Mouse (Mus musculus): ENCODE measurements around the gene Mitf. TPM values are rescaled to one million over a fixed set of nuclear protein-coding genes. Genes with fewer than 3 reads are reported as not detected.

The Mitf gene
- total RNA-seq, 1 experiment from 2014 or later, result 10.0 TPM

DNA sequence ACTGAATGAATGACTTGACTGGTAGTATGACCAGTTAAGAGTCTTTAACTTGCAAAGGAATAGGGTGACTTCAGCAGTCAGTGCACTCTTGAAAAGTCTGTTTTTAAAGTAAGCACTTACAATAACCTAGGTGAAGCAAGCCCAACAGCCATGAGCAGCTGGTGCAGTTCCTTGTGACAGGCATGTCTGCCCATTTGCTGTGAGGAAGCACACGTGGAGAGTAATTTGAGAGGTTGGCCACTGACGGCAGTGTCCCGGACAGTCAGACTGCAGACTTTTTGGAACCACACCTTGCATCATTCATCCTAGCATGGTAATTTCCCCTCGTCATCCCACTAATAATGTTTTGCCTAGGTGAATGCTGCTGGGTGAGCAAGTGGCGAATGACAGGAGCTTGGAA is 12.1 kb downstream of the Mitf start:
- ATAC-seq (ENCODE audit: extremely low read depth, insufficient number of reproducible peaks, low FRiP score, poor library complexity, severe bottlenecking), result 0 out of 2 replicates have a peak, but pooled peaks have one; percentile 11

DNA sequence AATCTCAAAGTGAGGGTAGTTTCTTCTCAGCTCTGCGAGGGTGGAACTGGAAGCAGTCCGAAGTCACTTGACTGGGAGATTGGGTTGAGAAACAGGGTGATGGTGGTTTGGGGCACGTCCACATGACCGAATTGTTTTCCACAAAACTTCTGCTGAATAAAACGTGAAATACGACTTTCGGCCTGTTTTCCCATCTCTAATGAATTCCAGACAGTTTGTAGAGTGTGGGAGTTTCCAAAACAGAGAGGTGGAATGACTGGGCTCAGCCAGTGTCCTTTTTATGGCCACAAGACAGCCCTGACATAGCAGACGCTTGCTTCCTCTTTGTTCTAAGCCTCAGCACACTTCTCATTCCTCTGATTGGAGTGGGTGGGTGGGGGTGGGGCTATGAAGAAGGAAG is 13.7 kb downstream of the Mitf start:
- peak; percentile 78 for ATAC-seq (ENCODE audit: extremely low read depth, insufficient number of reproducible peaks, low FRiP score, poor library complexity, severe bottlenecking)

DNA sequence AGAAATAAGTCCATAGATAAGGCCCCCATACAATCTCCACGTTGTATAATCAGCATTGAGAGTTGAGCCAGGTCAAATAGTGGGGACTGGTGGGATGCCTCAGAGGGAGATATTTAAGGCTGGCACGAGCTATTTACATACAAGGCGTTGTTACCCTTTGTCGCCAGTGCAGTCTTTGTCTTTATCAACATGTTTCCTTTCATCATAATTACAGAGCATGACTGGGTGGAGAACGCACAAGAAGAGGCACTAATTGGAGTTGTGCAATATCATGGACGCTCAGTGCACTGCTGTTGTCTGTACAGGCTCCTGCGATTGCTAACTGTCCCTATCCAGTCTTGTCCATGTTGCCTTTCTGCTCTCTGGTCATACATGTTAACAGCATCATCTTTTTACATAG is 15.0 kb downstream of the Mitf start:
- no peak for ATAC-seq (ENCODE audit: extremely low read depth, insufficient number of reproducible peaks, low FRiP score, poor library complexity, severe bottlenecking)

DNA sequence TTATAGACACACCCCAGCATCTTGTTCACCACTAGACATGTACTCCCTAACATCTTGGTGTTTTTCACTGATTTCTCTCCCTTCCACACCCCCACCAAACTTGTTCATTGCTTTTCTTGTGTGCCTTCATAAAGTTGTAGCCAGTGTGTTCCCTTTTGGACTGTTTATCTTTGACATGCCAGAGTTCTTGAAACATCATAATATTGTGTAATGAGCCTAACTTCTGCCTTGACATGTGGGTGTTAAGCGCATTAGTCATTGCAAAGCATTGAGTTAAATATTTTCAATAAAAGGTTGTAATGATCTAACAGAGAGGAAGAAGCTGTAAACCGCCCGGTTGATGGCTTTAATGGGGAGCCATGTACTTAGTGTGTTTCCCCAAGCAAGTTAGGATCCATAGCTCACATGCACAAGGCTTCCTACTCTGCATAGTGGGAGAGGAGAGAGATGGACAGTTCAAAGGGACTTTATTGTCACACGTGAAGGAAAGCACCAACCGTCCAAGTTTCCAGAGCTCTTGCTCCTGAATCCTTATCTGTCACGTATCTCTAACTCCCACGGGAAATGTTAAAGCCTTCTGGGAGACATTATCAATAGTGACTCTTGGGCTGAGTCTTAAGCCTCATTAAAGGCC is 19.9 kb downstream of the Mitf start:
- ATAC-seq (ENCODE audit: extremely low read depth, insufficient number of reproducible peaks, low FRiP score, poor library complexity, severe bottlenecking), result no peak

DNA sequence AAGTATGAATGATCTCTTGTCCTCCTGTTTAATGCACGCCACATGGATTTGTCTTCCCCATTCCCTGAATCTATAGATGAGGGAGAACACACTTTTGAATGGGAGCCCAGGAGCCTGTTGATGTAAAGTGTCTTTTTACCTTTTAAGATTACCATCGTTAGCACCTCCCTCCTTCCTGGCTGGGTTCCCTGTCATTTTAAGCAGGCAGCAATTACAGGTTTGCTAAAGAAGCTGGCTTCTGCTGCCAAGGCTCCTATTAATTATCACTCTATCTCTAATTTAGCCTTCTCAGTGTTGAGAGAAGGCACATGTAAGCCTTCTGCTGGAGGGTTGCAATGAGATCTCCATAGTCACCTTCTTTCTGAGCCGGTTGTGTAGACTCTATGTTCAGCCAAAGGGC is 21.2 kb downstream of the Mitf start:
- no peak for ATAC-seq (ENCODE audit: extremely low read depth, insufficient number of reproducible peaks, low FRiP score, poor library complexity, severe bottlenecking)

DNA sequence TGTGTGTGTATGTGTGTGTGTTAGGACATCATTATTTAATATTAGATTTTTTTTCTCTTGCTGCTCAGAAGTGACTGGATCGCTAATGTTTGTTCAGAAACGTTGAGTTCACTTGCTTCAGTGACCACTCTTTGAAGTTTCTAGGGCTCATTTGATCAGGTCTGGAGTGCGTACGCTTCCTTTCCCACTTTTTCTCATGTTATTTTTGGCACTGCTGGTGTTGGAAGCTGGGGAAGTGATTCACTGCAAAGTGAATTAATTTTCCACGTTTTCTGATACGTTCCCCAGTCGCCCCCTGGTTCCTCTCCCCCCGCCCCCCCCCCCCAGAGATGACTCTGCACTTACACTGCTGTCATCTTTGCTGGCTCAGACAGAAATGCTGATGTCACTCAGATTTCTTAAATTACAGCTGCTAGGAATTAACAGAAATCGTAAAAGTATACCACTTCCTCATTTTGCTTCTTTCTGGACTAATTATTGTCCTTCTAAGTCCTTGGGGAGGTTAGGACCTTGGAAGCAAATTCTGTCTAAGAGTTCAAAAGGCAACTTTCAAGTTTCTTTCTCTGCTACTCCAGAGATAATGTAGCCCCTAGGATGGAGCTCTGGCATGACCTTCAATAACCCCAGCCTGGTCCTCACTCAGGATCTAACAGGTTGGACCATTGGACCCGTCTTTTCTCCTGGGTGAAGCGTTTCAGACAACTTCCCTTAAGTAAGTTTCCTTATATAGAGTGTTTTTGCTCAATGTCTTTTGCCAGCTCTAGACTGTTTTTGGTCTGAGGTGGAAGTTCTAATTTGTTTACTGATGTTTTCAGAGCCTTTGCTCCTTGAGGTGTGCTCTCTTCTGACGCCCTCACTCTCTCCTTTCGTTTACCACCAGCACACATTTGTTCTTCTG is 22.2 kb downstream of the Mitf start:
- peak; percentile 51 for ATAC-seq (ENCODE audit: extremely low read depth, insufficient number of reproducible peaks, low FRiP score, poor library complexity, severe bottlenecking)

DNA sequence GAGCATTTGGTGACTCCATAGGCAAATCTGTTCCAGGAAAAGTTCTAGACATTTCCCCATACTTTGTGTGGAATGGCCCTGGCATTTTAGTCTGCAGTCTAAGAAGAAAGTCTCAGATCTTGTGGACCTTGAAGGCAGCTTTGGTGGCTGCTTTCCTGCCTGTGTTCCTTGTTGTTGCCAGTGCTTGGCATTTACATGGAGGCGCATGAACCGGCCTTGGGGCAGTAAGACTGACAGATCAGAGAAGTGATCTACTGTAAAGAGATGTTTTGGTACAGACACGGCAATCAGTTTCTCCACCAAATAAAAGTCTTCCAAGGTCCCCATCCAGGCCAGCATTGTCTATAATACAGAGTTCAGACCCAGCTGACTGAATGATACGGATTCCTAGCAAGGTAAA is 25.6 kb downstream of the Mitf start:
- ATAC-seq (ENCODE audit: extremely low read depth, insufficient number of reproducible peaks, low FRiP score, poor library complexity, severe bottlenecking), result no peak

DNA sequence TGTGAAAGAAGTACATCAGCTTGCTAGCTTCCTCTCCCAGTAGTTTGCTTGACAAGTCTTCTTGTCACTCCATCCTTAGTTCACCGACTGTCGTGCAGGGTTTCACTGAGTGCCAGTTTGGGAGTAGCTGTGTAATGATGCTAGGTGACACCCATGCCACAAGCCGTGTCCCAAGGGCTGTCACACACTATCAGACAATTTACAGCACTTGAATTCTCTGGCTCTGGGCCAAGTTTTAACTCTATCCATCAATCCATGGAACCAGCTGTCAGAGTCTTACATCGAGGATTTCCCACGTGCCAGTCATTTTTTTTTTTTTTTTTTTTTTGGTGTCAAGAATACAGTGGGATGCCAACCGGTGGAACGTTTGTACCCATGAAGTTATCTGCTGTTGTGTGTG is 29.3 kb downstream of the Mitf start:
- no peak for ATAC-seq (ENCODE audit: extremely low read depth, insufficient number of reproducible peaks, low FRiP score, poor library complexity, severe bottlenecking)

DNA sequence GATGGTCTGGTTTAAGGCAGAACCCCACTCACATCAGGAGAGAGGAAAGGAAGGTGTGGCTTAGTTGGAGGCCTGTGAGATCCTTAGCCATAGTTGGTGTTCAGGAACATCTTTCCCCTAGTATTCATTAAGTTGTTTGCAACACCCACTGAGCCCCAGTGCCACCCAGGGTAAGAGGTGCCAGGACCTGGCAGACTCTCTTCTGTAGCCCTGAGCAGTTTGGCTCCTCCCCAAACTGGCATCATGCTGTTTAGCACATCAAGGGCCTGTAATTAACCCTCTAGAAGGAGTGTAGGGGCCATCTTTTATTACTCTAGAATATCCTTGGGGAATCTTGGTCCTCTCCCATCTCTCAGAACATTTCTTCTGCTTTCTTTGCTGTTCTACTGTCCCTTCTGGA is 30.9 kb downstream of the Mitf start:
- ATAC-seq (ENCODE audit: extremely low read depth, insufficient number of reproducible peaks, low FRiP score, poor library complexity, severe bottlenecking), result no peak

DNA sequence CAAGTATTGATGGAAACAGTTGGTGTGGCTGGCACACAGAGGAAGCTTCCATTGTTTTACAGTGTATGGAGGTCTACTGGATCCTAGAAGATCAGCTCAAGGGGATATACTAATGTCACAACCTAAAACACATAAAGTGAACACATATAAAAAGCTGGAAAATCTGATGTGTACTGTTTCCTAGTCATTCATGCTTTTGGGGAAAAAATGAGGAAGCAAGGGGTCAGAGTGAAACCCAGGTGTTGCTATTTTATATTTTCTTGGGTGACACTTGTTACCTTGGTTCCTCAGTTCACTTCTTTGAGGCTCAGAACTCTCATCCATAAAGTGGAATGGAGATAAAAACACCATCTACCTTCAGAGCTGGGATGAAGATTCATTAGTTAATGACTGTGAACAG is 32.7 kb downstream of the Mitf start:
- ATAC-seq (ENCODE audit: extremely low read depth, insufficient number of reproducible peaks, low FRiP score, poor library complexity, severe bottlenecking), result no peak

DNA sequence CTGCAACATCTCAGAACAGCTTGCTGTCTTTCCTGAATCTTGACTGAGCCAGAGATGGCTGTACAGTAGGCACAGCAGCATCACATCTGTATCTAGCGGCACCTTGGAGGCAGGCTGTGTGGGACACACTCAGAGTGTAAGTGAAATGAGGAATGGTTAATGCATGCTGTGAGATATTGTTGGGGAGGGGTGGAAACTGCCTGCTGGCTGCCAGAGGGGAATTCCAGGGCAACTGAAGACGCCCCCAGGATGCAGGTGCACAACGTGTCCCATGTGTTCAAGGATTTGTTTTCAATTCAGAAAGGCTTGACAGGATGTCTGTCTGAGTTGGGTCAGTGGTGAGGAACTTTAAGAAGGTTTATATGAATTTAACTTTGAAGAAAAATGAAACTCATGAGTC is 37.3 kb downstream of the Mitf start:
- ATAC-seq (ENCODE audit: extremely low read depth, insufficient number of reproducible peaks, low FRiP score, poor library complexity, severe bottlenecking), result no peak

DNA sequence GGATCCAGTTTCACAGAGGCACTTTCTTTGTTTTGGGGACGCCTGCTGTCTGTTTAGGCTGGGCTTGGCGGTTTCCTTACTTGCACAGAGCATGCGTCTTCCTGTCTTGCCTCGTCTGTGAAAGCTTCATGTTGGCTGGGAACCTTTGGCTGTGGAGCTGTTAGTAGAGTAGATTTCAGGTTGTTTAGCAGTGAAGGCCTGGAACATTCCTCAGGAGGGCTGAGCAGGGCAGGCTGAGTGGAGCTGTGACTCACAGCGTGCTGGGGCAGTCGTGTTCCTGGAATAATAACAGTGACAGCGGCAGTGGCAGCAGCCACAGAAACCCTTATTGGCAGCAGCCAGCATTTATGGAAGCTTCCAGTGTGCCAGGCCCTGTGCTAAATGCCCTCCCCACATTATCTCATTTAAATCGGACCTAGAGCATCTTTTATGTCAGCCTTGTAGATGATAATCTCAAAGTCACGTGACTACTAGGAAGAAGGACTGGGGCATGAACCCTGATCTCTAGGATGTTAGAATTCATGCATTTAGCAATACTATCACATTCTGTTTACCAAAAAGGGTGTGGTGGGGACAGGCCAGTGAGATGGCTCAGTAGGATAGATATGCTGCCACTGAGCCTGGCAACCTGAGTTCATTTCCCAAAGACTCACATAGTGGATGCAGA is 41.5 kb downstream of the Mitf start:
- ATAC-seq (ENCODE audit: extremely low read depth, insufficient number of reproducible peaks, low FRiP score, poor library complexity, severe bottlenecking), result no peak

DNA sequence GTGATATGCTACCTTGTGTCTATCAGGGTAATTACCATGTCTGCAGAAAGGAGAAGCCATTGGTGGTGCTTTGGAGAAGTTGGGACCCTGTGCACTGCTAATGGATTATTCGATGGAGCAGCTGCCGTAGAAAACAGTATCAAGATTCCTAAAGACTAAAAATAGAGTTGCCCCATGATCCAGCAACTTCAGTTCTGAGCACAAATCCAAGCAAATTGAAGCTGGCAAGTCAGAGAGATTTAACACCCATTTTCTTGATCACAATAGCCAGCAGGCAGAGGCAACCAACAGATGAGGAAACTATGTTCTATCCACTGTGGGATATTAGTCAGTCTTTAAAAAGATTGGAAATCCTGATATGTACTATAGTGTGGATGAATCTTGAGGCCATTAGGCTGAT is 47.4 kb downstream of the Mitf start:
- no peak for ATAC-seq (ENCODE audit: extremely low read depth, insufficient number of reproducible peaks, low FRiP score, poor library complexity, severe bottlenecking)

DNA sequence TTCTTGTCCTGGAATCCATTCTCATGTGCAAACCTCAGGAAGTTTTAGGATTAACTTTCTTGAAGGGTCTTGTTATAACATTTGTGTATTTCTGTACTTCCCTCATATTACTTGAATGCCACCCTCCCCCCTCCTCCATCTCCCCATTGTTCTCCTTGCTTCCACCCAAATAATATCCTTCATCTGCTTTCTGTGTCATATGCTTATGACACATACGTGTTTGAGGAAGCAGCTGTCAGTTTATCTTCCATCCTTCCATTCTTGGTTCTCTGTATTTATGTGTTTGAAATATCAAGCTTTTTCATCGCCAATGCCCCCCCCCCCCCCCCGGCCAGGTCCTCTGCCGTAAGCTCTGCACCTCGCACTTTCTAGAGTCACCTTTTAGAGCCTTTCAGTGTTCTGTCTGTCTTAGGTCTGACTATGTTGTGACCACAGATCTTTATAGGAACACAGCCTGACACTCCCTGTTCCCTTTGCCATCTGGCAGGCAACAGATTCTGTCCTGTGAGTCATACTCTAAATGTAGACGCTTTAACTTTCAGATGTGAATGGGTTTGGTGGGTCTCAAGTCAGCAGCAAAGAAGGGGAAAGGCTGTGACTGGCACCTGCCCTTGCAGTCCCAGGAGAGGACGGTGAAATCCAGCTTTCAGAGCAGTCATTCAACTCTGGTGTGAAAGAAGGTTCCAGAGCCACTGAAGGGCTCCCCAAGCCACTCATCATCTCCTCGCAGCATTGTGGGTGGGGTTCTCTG is 48.7 kb downstream of the Mitf start:
- no peak for ATAC-seq (ENCODE audit: extremely low read depth, insufficient number of reproducible peaks, low FRiP score, poor library complexity, severe bottlenecking)

DNA sequence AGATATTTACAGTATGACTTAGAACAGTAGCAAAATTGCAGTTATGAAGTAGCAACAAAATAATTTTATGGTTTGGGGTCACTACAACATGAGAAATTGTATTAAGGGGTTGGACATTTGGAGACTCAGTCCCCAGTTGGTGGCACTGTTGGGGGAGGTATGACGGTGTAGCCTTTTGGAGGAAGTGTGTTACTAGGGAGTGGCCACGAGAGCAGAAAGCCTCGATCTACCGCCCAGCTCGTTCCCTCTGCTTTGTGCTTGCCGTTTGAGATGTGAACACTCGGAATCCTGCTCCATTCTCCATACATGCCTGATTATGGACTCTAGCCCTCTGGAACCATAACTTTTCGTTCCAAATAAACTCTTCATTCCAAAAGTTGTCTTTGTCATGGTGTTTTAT is 49.6 kb downstream of the Mitf start:
- ATAC-seq (ENCODE audit: extremely low read depth, insufficient number of reproducible peaks, low FRiP score, poor library complexity, severe bottlenecking), result no peak

DNA sequence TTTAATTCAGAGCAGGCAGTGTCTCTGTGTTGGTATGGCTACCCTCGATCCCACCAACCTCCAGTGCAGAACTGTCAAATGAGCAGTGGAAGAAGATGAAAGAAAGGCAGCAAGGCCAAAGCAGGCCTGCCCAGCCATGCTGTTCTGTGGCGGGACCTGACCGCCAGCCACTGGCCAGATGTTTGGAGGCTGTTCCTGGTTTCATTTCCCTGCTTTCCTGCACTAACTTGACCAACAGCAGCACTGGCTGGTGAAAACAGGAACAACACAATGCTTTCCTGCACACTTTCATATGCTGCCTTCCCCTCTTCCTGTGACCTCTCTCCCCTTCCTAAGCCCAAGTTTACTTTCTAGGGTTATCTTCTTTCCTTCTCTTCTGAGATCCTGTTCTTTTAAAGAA is 50.8 kb downstream of the Mitf start:
- no peak for ATAC-seq (ENCODE audit: extremely low read depth, insufficient number of reproducible peaks, low FRiP score, poor library complexity, severe bottlenecking)

DNA sequence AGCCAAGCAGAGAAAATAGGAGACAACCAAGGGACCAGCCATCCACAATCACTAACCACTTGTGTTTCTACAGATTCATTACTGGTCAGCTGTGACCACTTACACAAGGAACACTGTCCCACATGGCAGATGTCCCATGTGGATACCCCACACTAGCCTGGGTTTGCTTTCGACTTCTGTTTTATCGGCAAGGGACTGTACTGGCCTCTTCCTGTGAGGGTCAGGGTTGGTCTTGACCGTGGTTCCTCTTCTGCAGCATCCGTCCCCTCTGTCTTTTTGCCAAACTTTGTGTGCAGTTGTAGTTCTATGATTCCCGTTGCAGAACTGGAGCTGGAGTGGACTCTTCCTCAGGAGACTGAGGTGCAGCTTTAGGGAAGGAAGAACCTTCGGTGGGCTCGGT is 59.7 kb downstream of the Mitf start:
- no peak for ATAC-seq (ENCODE audit: extremely low read depth, insufficient number of reproducible peaks, low FRiP score, poor library complexity, severe bottlenecking)

DNA sequence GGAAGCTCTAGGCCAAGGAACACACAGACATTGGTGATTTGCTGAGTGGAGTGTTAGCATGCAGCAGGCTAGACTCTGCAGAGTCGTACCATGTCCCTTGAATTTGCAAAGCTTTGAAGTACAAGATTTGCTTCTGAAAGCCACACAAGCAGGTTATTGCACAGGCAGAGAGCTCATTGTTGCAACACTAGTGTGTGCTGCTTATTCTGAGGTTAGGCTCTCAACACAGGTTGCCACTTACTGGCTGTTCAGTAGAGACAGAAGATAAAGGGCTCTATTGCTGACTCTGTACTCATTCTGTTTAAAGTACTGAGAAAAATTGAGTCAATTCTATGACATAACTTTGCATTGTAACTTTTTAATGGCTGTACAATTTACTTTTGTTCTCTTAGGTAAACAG is 61.2 kb downstream of the Mitf start:
- no peak for ATAC-seq (ENCODE audit: extremely low read depth, insufficient number of reproducible peaks, low FRiP score, poor library complexity, severe bottlenecking)

DNA sequence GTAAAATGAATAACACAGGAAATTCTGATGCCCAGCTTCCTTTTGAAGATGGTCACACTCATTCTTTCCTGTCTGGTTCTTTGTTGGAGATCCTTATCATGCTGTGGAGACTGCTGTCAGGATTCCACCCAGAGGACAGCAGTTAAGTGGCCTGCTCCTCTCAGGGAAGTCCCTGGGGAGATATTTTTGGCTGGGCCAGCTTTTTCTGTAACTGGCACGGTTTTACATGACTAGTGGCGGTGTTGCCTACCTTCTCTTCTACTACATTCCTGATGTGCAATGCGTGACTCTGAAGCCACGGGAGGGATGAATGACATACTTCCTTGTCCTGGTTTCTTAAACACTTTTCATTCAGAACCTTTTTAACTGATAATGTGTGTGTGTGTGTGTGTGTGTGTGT is 63.1 kb downstream of the Mitf start:
- no peak for ATAC-seq (ENCODE audit: extremely low read depth, insufficient number of reproducible peaks, low FRiP score, poor library complexity, severe bottlenecking)
